Mouse (Mus musculus) gonadal fat pad, adult 2 months (tissue): ENCODE measurements around the gene Ptprn2. TPM values are rescaled to one million over a fixed set of nuclear protein-coding genes. Genes with fewer than 3 reads are reported as not detected.

Experiments
- DNase-seq: peaks from one replicate; pipeline ENCODE4 v3.0.0-alpha.2; 2012; ENCODE audit warnings: low read depth
- polyA plus RNA-seq: library from polyadenylated mRNA; depleted of rRNA; stranded (reverse); fragments of >200 nt; gene quantifications from 2 replicates; pipeline ENCODE4 v1.2.3, GENCODE M21; 2012

The Ptprn2 gene
- polyA plus RNA-seq, 1 experiment, result 1.7 TPM

- no peak for DNase-seq
These were observed 771.8 kb downstream of the Ptprn2 start for GRCm38 (mm10) chr12:117257205-117257920.

GRCm38 (mm10) chr12:117257921-117258497 lies 772.5 kb downstream of the Ptprn2 start:
- no peak for DNase-seq

GRCm38 (mm10) chr12:117260391-117261164 lies 775.1 kb downstream of the Ptprn2 start:
- DNase-seq, result no peak

DNA sequence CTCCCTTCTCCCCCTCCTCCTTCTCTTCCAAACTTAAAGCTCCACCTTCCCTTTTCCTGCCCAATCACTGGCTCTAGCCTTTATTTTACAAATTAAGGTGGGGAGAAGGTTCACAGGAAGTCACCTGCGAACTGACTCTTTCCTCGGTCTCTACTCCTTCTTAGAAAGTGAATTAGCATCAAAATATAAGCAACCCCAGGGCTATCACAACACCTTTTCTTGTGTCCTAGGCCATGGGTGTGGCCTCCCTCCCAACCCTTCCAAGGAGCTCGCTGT lies 775.6 kb downstream of the Ptprn2 start:
- no peak for DNase-seq

DNA sequence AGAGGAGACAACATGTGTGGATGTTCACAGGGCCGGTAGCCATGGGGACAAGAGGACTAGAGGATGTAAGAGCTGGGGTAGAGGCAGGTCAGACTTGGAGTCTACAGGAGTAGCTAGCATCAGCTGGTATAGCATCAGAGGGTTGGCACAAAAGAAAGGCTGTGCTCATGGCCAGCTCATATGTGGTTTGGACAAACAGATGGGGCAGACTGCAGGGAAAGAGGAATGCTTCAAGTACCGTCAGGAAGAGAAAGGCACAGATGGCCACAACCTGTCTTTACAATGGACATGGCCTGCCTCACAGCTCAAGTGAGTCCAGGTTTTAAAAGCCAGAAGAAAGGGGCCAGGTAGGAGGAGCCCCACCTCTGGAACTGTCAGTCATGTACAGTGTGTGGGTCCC lies 776.5 kb downstream of the Ptprn2 start:
- DNase-seq, result no peak

- DNase-seq, result no peak
These were observed 777.6 kb downstream of the Ptprn2 start for GRCm38 (mm10) chr12:117263081-117263480.

GRCm38 (mm10) chr12:117265211-117265610 lies 779.7 kb downstream of the Ptprn2 start:
- DNase-seq, result no peak

- DNase-seq, result no peak
These were observed 783.1 kb downstream of the Ptprn2 start for GRCm38 (mm10) chr12:117268543-117269172.

- DNase-seq, result no peak
These were observed 783.8 kb downstream of the Ptprn2 start for GRCm38 (mm10) chr12:117269310-117269709.

GRCm38 (mm10) chr12:117270199-117270598 lies 784.7 kb downstream of the Ptprn2 start:
- DNase-seq, result no peak

DNA sequence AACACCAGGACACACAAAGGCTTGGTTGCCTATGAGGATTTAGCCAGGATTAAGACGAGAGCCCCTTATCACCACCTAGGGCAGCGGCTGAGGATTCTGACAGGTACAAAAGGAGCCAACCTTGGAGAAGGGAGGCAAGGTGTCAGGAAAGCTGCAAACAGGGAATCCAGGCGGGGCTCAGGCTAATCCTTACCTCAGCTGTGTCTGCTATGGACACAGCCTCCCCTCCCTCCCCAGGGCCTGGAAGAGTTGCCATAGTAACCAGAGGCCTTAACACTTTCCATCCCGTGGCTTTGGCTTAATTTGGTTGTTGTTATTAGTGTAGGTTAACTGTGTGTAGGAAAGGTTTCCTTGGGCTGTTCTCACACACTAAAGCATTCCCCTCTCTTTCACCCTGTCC lies 787.6 kb downstream of the Ptprn2 start:
- DNase-seq, result no peak

GRCm38 (mm10) chr12:117274576-117274975 lies 789.1 kb downstream of the Ptprn2 start:
- DNase-seq, result no peak

DNA sequence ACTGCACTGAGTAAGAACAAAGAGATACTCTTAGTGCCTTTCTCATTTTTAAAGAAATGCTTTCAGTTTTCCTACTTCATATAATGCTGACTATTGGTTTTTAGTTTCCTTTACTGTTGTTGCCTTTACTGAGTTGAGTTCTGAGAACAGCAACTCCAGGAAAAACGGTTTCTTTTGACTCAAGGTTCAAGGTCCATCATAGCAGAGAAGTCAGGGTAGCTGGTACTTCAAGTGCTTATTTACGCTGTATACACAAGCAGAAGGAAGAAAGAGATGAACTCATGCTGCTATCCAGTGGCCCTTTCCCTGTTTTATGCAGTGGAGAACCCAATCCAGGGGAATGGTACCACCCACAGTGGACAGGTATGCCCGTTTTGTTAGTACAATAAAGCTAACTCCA lies 795.3 kb downstream of the Ptprn2 start:
- no peak for DNase-seq

DNA sequence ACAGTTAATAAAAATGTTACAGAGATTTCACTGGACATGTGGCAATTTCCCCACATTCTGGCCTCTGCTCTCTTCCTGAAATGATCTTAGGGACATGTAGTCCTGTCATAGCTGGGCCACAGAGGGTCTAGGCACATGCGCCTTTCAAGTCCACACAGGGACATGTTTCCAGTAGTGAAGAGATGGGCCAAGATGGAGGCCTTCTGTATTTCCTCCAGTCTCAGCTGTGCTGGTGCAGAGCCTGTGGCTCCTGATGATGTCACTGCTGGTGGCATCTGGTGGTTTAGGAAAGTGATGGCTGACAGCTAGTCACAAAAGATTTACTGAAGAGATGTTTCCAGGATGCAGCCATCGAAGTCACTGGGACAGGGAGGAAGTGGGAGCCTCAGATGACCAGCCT lies 797.1 kb downstream of the Ptprn2 start:
- DNase-seq, result no peak

- DNase-seq, result no peak
These were observed 801.9 kb downstream of the Ptprn2 start for GRCm38 (mm10) chr12:117287456-117287855.

DNA sequence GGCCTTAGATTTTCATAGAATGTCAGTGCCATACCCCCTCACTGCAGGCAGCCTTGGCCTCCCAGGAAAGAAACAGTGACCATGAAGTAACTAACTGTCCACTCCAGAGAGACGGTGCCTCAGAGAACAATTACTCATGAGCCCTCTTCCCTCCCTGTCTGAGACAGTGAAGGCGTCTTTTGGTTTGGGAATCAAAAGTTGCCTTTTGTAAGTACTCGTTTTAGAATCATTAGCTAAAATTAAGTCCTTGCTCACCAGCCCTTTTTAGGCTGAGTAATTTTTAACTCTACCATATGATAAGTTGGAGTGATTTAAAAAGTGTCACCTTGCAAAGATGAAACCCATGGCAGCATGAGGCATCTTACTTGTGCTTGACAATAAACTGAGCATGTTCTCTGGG lies 806.4 kb downstream of the Ptprn2 start:
- no peak for DNase-seq

DNA sequence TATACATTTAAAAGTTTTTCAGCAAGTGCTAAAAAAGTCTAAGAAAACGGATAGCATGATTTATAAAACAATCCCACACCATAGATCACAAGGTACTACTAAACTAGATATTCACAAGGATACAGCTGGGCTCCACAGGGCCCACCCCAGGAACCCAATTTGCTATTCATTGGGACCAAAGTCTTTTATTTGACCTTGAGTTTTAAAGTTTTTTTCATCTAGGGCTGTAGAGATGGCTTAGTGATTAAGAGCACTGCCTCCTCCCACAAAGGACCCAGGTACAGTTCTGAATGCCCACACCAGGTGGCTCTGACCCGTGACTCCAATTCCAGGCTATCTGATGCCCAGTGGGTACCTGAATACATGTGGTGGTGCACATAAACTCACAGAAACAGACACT lies 811.3 kb downstream of the Ptprn2 start:
- no peak for DNase-seq

- no peak for DNase-seq
These were observed 813.6 kb downstream of the Ptprn2 start for GRCm38 (mm10) chr12:117299084-117299483.

DNA sequence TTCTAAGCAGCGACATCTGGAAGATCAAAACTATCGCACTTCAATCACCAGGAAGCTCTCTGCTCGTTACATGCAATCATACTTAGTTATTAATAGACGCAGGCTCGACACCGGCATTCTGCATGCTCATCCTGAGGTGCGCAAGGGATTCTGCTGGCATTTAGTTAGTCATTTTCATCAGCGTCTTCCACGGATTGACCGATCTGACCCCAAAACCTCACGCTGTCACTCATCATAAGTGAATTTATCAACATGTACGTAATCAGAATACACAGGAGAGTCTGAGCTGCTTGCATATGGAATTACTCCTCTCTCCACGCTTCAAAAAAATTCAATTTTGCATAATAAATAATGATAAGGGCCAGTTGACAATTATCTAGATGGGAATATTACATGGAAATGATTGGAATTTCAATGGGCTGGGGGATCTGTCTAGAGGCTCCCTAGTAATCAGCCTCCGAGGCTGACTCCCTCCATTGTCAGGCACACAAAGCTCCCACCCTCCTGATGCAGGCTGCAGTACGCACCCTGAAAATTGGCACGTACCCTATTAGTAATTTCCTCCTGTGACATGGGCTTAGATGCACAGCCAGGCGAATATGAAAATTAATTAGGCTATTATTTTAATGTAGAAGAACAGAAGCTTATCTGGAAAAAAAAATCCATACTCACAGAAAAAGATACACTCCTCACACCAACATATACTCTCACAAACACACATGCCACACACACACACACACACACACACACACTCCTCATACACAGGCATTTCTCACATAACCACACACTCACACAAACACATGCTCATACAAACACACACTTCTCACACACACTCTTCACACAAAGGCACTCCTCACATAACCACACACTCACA lies 819.5 kb downstream of the Ptprn2 start:
- DNase-seq, result no peak

GRCm38 (mm10) chr12:117305625-117306105 lies 820.1 kb downstream of the Ptprn2 start:
- DNase-seq, result no peak

DNA sequence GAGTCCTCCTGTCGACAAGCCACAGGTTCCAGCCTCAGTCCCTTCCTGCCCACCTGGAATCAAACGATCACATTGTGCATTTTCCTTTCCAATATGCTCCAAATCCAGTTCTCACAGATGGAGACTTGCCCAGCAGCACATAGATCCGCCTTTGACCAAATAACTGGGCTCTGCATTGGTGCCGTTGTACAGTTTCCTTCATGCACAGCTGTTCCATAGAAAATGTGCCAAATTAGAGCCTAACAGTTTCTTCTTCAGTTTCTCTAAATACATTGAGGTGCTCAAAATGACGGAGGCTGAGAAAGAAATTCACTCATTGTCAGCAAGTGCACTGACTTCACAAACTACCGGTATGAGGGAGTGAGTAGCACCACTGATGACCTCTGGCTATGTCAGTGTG lies 826.6 kb downstream of the Ptprn2 start:
- DNase-seq, result no peak

- DNase-seq, result no peak
These were observed 829.5 kb downstream of the Ptprn2 start for GRCm38 (mm10) chr12:117314987-117315386.
